Mouse (Mus musculus) MN1 (cell line): ENCODE measurements around the gene Ttn.
"Not testable (repeated sequence)": the region's sequence is repeated elsewhere in the genome, so short reads cannot be mapped to it uniquely, and the experiment has no call there.

Experiments
- DNase-seq: peaks from one replicate; pipeline ENCODE4 v3.0.0-alpha.2; 2016; ENCODE audit warnings: low spot score

Ttn gene

DNA sequence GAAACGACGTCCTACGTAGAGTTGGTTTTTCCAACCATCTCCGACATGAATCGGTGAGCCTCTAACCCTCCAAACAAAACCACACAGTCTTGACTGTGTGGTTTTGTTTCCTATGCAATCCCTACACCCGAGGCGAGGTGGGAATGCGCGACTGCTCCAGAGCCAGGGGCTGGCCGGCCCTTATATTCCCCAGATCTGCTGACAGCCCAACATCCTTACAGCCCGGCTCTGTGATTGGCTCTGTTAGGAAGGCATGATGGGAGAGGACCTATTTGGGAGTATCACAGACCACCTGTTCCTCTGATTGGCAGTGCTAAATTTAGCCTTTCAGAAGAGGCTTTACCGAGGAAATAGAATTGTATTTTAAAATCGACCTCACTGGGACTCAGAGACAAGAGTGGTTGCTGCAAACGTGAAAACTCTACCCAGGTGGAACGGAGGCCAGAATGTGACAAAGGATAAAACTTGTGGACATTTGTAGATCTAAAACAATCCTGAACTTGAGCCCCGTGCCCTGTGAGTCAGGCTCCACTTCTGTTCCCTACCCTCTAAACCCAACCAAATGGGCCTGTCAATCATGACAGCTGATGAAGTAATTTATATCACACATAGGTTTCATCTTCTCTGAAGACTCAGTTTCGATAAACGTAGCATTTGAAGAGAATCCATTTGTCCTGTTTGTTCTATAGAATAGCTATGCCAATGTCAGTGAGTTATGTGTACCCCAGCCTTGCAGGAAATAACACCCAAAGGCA is at the start of gene Ttn:
TSS of gene Ttn (minus strand) at position 157 of the 755 bp plus-strand sequence.
- DNase-seq: no peak

- DNase-seq: no peak
Measured at GRCm38 (mm10) chr2:77020649-77021048, 38.3 kb upstream of the Ttn start.

DNA sequence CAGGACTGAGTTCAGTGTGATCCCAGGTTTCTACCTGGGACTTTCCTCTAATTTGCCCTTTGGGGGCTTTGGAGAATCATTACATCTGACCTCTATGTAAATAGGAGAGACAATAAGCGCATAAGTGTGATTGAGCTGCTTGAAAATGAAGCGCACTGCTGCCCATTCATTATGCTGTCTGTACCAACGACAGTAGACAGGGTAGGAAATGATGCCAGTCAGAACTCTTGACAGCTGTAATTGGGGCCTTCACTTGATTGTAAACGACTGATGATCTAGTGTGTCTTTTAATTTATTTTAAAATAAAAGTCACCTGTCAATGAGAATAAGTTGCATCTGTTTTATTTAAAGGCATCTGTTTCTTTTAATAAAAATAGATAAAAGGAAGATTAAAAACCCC is 35.4 kb upstream of the Ttn start:
- DNase-seq: no peak

DNA sequence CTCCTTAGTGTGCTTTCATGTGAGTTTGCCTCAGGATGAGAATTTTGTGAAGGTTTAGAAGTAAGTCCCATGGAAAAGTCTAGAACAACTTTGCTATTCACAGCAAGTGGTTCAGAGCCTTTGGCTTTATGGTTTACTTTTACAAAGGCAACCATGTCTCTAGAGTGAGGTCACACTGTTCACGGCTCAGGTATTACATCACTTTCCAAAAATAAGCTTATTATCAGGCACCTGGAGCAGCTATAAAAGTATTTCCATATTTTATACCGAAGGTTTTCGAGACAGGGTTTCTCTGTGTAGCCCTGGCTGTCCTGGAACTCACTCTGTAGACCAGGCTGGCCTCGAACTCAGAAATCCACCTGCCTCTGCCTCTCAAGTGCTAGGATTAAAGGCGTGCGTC is 31.1 kb upstream of the Ttn start:
- not testable (repeated sequence) for DNase-seq

DNA sequence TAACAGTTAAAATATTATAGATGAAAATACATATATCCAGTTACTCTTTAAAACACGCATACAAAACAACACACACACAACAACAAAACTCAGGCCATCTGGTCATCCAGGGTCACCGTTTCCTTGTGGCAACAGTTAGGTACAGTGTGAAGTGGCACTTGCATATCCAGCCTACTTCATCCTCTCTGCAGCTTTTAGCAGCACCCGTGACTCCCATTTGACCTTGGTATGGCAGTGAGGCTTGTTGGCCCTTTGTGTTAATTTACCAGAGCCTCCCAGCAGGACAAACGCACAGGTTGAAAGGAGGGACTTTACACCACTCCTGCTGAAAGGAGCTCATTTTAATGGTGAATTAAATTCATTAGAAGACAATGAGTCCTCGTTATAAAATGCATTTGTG is 29.6 kb upstream of the Ttn start:
- no peak for DNase-seq

DNA sequence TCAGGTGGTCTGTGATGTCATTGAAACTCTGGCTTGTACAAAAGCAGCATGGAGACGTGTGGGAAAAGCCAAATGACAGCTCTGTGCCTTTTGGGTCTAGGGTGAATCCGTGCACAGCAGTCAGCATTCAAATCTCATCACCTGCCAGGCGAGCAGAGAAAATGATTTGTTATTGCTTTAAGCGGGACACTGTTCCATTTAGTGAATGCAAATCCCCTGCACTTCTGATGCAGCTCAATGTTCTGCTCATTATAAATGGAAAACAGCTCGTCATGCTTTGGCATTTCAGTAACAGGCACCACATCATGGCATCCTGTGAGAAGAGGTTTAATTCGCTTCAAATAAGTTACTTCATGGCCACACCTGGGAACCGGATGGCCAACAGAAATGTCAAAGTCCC is 24.7 kb upstream of the Ttn start:
- DNase-seq: no peak

DNA sequence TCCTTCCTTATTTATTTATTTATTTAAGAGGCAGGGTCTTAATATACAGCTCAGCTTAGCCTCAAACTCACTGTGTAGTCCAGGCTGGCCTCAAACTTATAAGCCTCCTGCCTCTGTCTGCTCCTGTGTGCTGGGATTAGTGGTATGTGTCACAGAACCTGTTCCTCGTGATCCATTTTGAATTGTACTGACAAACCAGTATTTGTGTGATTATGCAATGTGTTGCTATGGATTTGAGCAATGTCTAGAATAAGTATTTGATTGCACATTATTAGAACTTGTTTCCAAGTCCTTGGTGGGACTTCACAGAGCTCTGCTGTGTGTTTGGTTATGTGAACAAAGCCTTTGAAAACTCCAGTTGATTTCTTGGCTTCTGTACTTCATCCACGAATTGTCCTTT is 20.8 kb upstream of the Ttn start:
- no peak for DNase-seq

DNA sequence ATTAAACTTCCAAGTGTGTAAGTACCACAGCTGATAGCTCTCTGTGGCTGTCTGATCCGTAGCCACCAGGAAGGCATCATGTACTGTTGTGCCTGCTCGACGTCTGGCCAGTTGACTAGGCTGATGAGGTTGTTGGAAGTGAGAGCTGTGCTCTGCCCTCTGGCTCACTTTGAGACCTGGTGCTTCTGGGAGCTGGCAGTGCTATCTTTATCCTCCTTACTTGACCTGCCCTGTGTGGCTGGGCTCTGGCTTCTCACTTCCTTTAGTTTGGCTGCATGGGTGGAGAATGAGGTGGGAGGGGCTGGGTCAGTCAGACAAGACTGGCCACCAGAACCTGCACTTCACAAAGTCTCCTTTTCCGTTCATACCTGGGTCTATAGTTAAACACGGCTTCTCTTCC is 16.0 kb upstream of the Ttn start:
- no peak for DNase-seq

GRCm38 (mm10) chr2:76992493-76993201 is 10.3 kb upstream of the Ttn start:
- DNase-seq: no peak

DNA sequence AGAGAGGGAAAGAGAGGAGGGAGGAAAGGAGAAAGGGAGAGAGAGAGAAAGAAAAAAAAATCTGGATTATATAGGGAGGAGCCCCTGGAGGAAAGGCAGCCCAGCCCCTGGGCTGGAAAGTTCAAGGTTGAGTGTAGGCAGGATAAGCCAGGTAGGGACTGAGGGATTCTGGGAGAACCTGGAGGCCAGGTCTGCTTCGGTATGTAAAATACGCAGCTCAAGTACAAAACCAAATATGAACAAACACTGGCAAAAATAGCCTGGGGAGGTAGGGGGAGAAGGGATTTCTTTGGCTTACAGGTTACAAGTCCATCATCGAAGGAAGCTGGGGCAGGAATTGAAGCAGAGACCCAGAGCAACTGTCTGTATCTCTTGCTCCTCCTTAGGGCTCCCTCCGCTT is 5.0 kb upstream of the Ttn start:
- no peak for DNase-seq

DNA sequence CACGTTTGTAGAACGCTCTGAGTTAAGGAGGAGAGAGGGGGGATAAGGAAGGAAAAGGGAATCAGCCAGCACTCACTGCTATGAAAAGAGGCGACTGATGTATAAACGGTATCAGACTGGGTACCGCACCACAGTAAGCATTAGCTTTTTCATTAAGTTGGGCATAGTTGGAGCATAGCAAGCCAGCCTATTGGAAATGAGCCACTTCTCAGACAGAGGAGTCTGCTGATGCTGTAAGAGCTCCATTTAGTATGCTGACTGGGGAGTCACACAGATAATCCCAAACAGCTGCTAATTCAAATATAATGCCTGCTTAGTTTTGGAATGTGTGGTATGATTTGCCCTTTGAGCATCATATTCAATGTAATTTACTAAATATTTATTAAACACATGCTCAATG is 2.0 kb upstream of the Ttn start:
- DNase-seq: no peak

DNA sequence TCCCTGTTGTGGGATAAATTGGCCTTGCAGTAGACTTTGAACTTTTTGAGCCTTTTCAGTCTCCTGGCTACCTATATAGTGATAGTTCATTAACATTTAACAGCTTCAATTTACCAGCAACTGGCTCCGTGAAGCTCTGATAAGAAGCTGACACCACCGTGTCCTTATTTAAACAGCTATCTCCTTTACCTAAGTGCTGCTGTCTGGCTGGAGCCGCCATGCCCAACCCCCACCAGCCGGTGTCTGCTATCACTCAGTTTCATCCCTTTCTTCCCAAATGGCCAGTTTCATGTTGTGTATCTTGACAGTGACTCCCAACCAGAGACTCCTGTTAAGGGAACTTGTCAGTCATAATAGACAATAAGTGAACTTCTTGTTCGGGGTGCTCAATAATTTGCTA is 1.3 kb upstream of the Ttn start:
- DNase-seq: no peak

- no peak for DNase-seq
Measured at GRCm38 (mm10) chr2:76981717-76982116, 630 bp downstream of the Ttn start.

GRCm38 (mm10) chr2:76980146-76980545 is 2.2 kb downstream of the Ttn start:
- DNase-seq: no peak

GRCm38 (mm10) chr2:76977650-76978049 is 4.7 kb downstream of the Ttn start:
- DNase-seq: no peak

GRCm38 (mm10) chr2:76972051-76972450 is 10.3 kb downstream of the Ttn start:
- DNase-seq: no peak

DNA sequence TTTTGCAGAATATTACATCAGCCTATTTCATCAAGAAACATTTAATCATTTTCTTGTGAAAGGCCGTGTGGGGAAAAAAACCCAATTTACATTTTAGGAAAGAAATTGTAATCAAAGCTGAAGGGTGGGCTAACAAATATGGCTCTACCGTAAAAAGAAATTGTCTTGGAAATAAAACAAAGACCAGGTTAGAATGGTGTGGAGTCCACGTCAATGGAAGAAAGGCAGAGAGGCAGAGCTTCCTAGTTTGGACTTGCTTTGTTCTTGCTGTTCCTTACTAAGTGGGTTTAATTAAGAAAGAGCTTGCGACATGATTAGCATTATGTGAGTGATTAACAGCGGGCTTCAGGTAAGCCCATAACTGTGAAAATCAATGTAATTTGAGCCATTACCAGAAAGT is 11.3 kb downstream of the Ttn start:
- no peak for DNase-seq

DNA sequence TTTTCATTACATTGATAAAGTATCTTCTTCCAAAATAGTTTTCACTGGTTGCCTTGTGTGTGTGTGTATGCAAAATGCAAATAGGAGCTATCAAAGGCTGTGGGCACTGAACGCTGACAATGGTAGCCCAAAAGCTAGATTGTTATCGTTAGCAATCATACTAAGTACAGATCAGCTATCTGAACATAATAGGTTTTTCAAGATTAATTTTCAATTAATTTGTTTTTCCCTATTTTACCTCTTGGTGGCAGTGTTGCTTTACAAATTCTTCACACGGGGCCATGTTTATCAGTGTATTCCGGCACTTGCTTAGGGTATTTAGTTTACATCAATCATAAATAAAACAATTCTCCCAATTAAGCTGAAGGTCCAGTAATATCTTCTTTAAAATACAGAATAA is 11.7 kb downstream of the Ttn start:
- peak; percentile 11 for DNase-seq

DNA sequence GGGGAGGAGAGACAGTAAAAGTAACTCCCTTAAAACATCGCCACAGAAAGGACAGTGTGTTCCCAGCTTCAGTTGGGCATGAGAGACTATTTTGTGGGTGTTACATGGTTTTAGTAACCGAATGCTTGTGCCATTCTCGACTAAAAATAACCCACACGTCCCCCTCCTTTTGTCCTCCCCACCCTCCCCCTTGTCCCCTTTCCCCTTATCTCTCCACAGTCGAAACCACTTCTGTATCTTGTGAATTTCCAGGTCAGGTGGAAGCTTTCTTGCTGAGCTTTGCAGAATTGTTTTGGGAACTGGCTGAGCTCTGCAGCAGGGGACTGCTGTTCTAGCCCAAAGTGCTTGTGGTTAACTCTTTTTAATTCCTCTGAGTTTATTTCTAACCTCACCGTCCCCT is 12.1 kb downstream of the Ttn start:
- DNase-seq: no peak

DNA sequence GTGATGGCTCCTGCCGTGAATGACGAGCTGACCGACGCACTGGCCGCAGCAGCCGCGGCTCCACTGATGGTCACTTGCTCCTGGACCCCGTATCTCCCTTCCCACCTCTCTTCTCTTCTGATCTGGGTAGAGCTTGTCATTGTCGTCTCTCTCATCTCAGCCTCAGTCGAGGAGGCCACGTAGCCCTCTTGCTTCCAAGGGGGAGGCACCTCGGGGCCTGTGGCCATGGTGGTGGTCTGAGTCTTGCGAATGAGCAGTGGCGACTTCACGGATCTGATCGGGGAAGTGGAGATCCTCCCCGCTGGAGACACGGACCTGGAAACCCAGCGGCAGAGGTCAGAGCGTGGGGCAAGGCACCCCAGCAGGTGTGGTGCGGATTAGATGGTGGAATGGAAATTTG is 12.7 kb downstream of the Ttn start:
- no peak for DNase-seq

- DNase-seq: peak; percentile 36
Measured at GRCm38 (mm10) chr2:76968919-76969318, 13.4 kb downstream of the Ttn start.

DNA sequence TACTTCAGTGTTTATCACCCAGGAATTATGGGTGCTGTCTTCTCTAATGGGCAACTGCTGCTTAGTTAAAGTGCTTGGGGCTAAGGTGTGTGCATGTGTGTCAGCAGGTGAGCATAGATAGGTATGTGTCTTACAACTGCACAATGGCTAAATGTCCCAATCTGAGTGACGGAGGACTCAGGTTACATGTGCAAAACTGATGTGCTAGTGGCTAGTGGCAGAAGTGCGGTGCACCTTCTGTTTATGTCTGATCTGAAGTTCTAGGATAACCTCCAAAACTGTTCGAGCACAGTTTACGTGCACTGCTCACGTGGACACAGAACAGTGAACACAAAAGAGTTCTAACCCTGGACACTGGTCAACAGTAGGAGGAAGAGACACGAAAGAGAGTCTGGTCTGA is 15.8 kb downstream of the Ttn start:
- DNase-seq: no peak

DNA sequence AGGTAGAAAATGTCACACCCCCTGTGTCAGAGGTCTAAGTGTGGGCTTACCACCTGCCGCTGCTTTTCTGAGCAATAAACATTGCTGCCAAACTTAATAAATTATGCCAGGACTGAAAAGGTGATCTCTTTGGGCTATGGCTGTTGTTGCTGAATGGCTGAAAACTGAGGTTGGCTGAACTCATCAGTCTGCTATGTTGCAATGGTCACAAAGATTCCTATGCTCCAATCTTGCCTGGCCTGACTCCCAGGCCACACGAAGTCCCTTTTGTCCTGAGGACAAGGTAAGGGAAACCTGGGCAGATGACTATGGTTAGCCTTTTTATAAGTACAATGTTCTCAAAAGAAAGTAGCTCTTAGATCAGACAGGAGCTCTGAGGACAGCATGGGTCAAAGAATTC is 16.3 kb downstream of the Ttn start:
- DNase-seq: no peak

- no peak for DNase-seq
Measured at GRCm38 (mm10) chr2:76965542-76965941, 16.8 kb downstream of the Ttn start.
